21 mouse cellular contexts compared by ENCODE assay signal in genomic region chr4:14190239-14190855, GRCm38 (mm10).
A peak's percentile ranks its signal among the peaks of the same experiment; 100 is the strongest.
DNase-seq lines count a peak whose midpoint lies in the region; ATAC-seq and TF ChIP-seq lines count a peak whose summit lies in the region.
"Had no signal": no experiment of that assay in that cellular context is flagged by ENCODE, and none has a peak within 500 bp of the region (broad histone marks: within the 10 kb centered on the region; RNA-seq: fewer than 3 reads in every experiment).

No protein-coding gene starts in this region.

- no peak for TF ChIP-seq POLR2A in brain, embryonic 14.5 days (IDR thresholded peaks at IDR 0.05; ENCODE audit: borderline replicate concordance, extremely low read depth, insufficient read depth, insufficient read length, poor library complexity, severe bottlenecking)

- no peak overlapping the region for H3K4me3 ChIP-seq in embryonic facial prominence, embryonic 11.5 days (ENCODE audit: low read depth, low read length)
- H3K4me3 ChIP-seq in embryonic facial prominence, embryonic 10.5 days: no peak overlapping the region
- H3K4me3 ChIP-seq: forebrain, embryonic 10.5 days; forebrain, embryonic 13.5 days; gastrocnemius, adult 2 months; hindbrain, embryonic 12.5 days; hindbrain, embryonic 15.5 days had no signal

- no peak overlapping the region for H3K9ac ChIP-seq in embryonic facial prominence, embryonic 11.5 days (replicated peaks; ENCODE audit: low read length)
- H3K9ac ChIP-seq: forebrain, embryonic 13.5 days; hindbrain, embryonic 12.5 days; hindbrain, embryonic 15.5 days had no signal

- 44% methylated on average over 5 of the region's 5 CpGs for WGBS in embryonic facial prominence, embryonic 11.5 days
- WGBS in embryonic facial prominence, embryonic 10.5 days: 64% methylated on average over 5 of the region's 5 CpGs

- H3K27ac ChIP-seq in embryonic facial prominence, embryonic 11.5 days (replicated peaks; ENCODE audit: low read depth, low read length): no peak overlapping the region
- H3K27ac ChIP-seq in embryonic facial prominence, embryonic 10.5 days (replicated peaks): no peak overlapping the region
- H3K27ac ChIP-seq: forebrain, embryonic 10.5 days; forebrain, embryonic 13.5 days; gastrocnemius, adult 2 months; hindbrain, embryonic 12.5 days; hindbrain, embryonic 15.5 days had no signal

- no peaks in the 10 kb centered on the region for H3K9me3 ChIP-seq in embryonic facial prominence, embryonic 11.5 days (replicated peaks; ENCODE audit: control insufficient read depth, low read length)
- no peaks in the 10 kb centered on the region for H3K9me3 ChIP-seq in embryonic facial prominence, embryonic 10.5 days
- H3K9me3 ChIP-seq: forebrain, embryonic 10.5 days; forebrain, embryonic 13.5 days; hindbrain, embryonic 12.5 days; hindbrain, embryonic 15.5 days had no signal

- peak; percentile 65; the same call in 1 of the 2 replicates for ATAC-seq in embryonic facial prominence, embryonic 11.5 days (replicated peaks; ENCODE audit: insufficient number of reproducible peaks, low FRiP score, low TSS enrichment, low read depth)
- ATAC-seq: CD4-positive, CD25-positive, alpha-beta regulatory T cell, adult 4 months; forebrain, embryonic 13.5 days; forebrain, embryonic 16.5 days had no signal

- H3K4me2 ChIP-seq in embryonic facial prominence, embryonic 11.5 days (ENCODE audit: low read depth, low read length): no peak overlapping the region
- H3K4me2 ChIP-seq: forebrain, embryonic 13.5 days; heart, embryonic 11.5 days; hindbrain, embryonic 12.5 days; hindbrain, embryonic 15.5 days had no signal

- H3K36me3 ChIP-seq in embryonic facial prominence, embryonic 11.5 days (replicated peaks; ENCODE audit: control insufficient read depth, insufficient read depth, low read depth, low read length): no peaks in the 10 kb centered on the region
- H3K36me3 ChIP-seq in embryonic facial prominence, embryonic 10.5 days (replicated peaks): no peaks in the 10 kb centered on the region
- H3K36me3 ChIP-seq: forebrain, embryonic 10.5 days; hindbrain, embryonic 12.5 days; hindbrain, embryonic 15.5 days had no signal

- no peaks in the 10 kb centered on the region for H3K4me1 ChIP-seq in embryonic facial prominence, embryonic 11.5 days (ENCODE audit: control insufficient read depth, insufficient read depth, low read length)
- 0 out of 2 replicates have a peak, but pooled peaks cover 2% of the 10 kb centered on the region for H3K4me1 ChIP-seq in embryonic facial prominence, embryonic 10.5 days
- H3K4me1 ChIP-seq: forebrain, embryonic 10.5 days; forebrain, embryonic 13.5 days; hindbrain, embryonic 12.5 days; hindbrain, embryonic 15.5 days had no signal

- TF ChIP-seq CTCF in brain, embryonic 14.5 days (IDR thresholded peaks at IDR 0.05; ENCODE audit: borderline replicate concordance, extremely low read depth, insufficient read depth, insufficient read length): no peak

- no peaks in the 10 kb centered on the region for H3K27me3 ChIP-seq in embryonic facial prominence, embryonic 11.5 days (ENCODE audit: control insufficient read depth, insufficient read depth, low read length)
- H3K27me3 ChIP-seq in embryonic facial prominence, embryonic 10.5 days (replicated peaks; ENCODE audit: low read depth, poor library complexity, severe bottlenecking): no peaks in the 10 kb centered on the region
- H3K27me3 ChIP-seq: forebrain, embryonic 13.5 days; hindbrain, embryonic 12.5 days; hindbrain, embryonic 15.5 days had no signal

- peak; percentile 52 for DNase-seq in embryonic facial prominence, embryonic 11.5 days (ENCODE audit: low spot score)
- DNase-seq in embryonic facial prominence, embryonic 10.5 days (ENCODE audit: low spot score): no peak
- peak; percentile 3 for DNase-seq in brain, embryonic 14.5 days (ENCODE audit: low read depth)
- peak; percentile 65 for DNase-seq in forelimb bud, embryonic 11.5 days (ENCODE audit: low read depth, low spot score)
- DNase-seq in layer of hippocampus, postnatal 14 days (ENCODE audit: low spot score in 2 of 2): no peak
- no peak for DNase-seq in spleen, postnatal 4 days (ENCODE audit: low spot score in 2 of 2)
- DNase-seq: adrenal gland, adult 2 months; adrenal gland, postnatal 14 days; cerebellum, adult 18-20 months; cerebellum, adult 9-10 months; cerebellum, postnatal 14 days; gastrocnemius, adult 2 months; gastrocnemius, postnatal 14 days; heart, adult 11 months had no signal

Comparison
In these comparisons a context has a peak if more than half of its experiments do, and no peak if none do; other contexts are left out.
1. DNase-seq: peak in embryonic facial prominence, embryonic 11.5 days (single experiment), brain, embryonic 14.5 days (single experiment) and forelimb bud, embryonic 11.5 days (single experiment); none in embryonic facial prominence, embryonic 10.5 days (single experiment), layer of hippocampus, postnatal 14 days (0 of 2) and spleen, postnatal 4 days (0 of 2).